Mouse (Mus musculus): ENCODE results near the gene Exosc9. TPM values are rescaled to one million over a fixed set of nuclear protein-coding genes. Genes with fewer than 3 reads are reported as not detected.
"Not testable (repeated sequence)": the region's sequence is repeated elsewhere in the genome, so short reads cannot be mapped to it uniquely, and the experiment has no call there.

The Exosc9 gene
- polyA plus RNA-seq, 1 experiment from 2014 or later = 82.7 TPM

GRCm38 (mm10) chr3:36563666-36564065, 11.3 kb downstream of the Exosc9 start:
- 93% methylated on average over 3 of the region's 3 CpGs for WGBS
- H3K9me3 ChIP-seq = no peaks in the 10 kb centered on the region
- no peaks in the 10 kb centered on the region for H3K4me1 ChIP-seq (replicated peaks)
- H3K27me3 ChIP-seq = no peaks in the 10 kb centered on the region
- no peak overlapping the region for H3K27ac ChIP-seq (replicated peaks)
- H3K9ac ChIP-seq = no peak overlapping the region
- H3K4me2 ChIP-seq = no peak overlapping the region
- peaks cover 84% of the 10 kb centered on the region for H3K36me3 ChIP-seq
- H3K4me3 ChIP-seq = no peak overlapping the region
- no peak for ATAC-seq (ENCODE audit: low FRiP score, low read depth)

GRCm38 (mm10) chr3:36569836-36570235, 17.4 kb downstream of the Exosc9 start:
- Histone ChIP-seq H3K27me3 (no peaks in the 10 kb centered on the region), H3K27ac (replicated peaks) (no peak overlapping the region), H3K9ac (no peak overlapping the region), H3K4me1 (replicated peaks) (peaks cover 15% of the 10 kb centered on the region), H3K4me2 (peak overlapping the region; percentile 99), H3K9me3 (no peaks in the 10 kb centered on the region), H3K4me3 (no peak overlapping the region), H3K36me3 (peaks cover 33% of the 10 kb centered on the region)
- no peak for ATAC-seq (ENCODE audit: low FRiP score, low read depth)
- WGBS = 87% methylated on average over 5 of the region's 5 CpGs

- peak overlapping the region; percentile 77 for H3K4me3 ChIP-seq
- peak overlapping the region; percentile 99 for H3K4me2 ChIP-seq
- no peaks in the 10 kb centered on the region for H3K9me3 ChIP-seq
- peaks cover 15% of the 10 kb centered on the region for H3K4me1 ChIP-seq (replicated peaks)
- no peaks in the 10 kb centered on the region for H3K27me3 ChIP-seq
- under 1% methylated on average over 46 of the region's 46 CpGs for WGBS
- ATAC-seq (ENCODE audit: low FRiP score, low read depth) = no peak; the same call in 1 of the 2 replicates
- H3K9ac ChIP-seq = peak overlapping the region; percentile 44
- peaks cover 21% of the 10 kb centered on the region for H3K36me3 ChIP-seq
- H3K27ac ChIP-seq (replicated peaks) = no peak overlapping the region
Observed at GRCm38 (mm10) chr3:36571361-36571826, 19.0 kb downstream of the Exosc9 start.

GRCm38 (mm10) chr3:36571827-36572378, 19.5 kb downstream of the Exosc9 start, which contains the start of gene Ccna2:
Gene Ccna2, minus strand, starts transcription at chr3:36572150.
- peak within 1 kb of the TSS; percentile 90 for H3K27ac ChIP-seq (replicated peaks)

GRCm38 (mm10) chr3:36598811-36599210, 46.4 kb downstream of the Exosc9 start:
- no peak overlapping the region for H3K9ac ChIP-seq
- H3K27me3 ChIP-seq = no peaks in the 10 kb centered on the region
- H3K27ac ChIP-seq (replicated peaks) = no peak overlapping the region
- H3K36me3 ChIP-seq = 0 out of 2 replicates have a peak, but pooled peaks cover 11% of the 10 kb centered on the region
- H3K4me1 ChIP-seq (replicated peaks) = no peaks in the 10 kb centered on the region
- WGBS = 72% methylated on average over 3 of the region's 3 CpGs
- no peak overlapping the region for H3K4me2 ChIP-seq
- no peak for ATAC-seq (ENCODE audit: low FRiP score, low read depth)
- H3K4me3 ChIP-seq = no peak overlapping the region
- H3K9me3 ChIP-seq = no peaks in the 10 kb centered on the region

More at GRCm38 (mm10) chr3:36571827-36572378, 19.5 kb downstream of the Exosc9 start, which contains the start of gene Ccna2:
- Histone ChIP-seq H3K9me3 (no peaks in the 10 kb centered on the region), H3K9ac (peak within 1 kb of the TSS; percentile 60), H3K4me1 (replicated peaks) (peaks cover 15% of the 10 kb centered on the region), H3K4me2 (peak within 1 kb of the TSS; percentile 99), H3K36me3 (peaks cover 16% of the 10 kb centered on the region), H3K27me3 (no peaks in the 10 kb centered on the region), H3K4me3 (peak within 1 kb of the TSS; percentile 77)
- ATAC-seq (ENCODE audit: low FRiP score, low read depth) = peak; percentile 100
- under 1% methylated on average over 60 of the region's 60 CpGs for WGBS

GRCm38 (mm10) chr3:36599773-36600172, 47.4 kb downstream of the Exosc9 start:
- not testable (repeated sequence) for H3K4me2 ChIP-seq; H3K9me3 ChIP-seq; H3K4me1 ChIP-seq (replicated peaks); ATAC-seq (ENCODE audit: low FRiP score, low read depth); H3K27ac ChIP-seq (replicated peaks); H3K4me3 ChIP-seq; H3K9ac ChIP-seq; H3K27me3 ChIP-seq
- 0 out of 2 replicates have a peak, but pooled peaks cover 11% of the 10 kb centered on the region for H3K36me3 ChIP-seq
- WGBS = 92% methylated on average over 9 of the region's 9 CpGs

GRCm38 (mm10) chr3:36605894-36606783, 53.7 kb downstream of the Exosc9 start:
- H3K9me3 ChIP-seq = no peaks in the 10 kb centered on the region
- no peak overlapping the region for H3K4me3 ChIP-seq
- H3K4me1 ChIP-seq (replicated peaks) = no peaks in the 10 kb centered on the region
- H3K36me3 ChIP-seq = peaks cover 9% of the 10 kb centered on the region; the same call in 1 of the 2 replicates
- no peak overlapping the region for H3K27ac ChIP-seq (replicated peaks)
- WGBS = 82% methylated on average over 7 of the region's 7 CpGs
- H3K27me3 ChIP-seq = no peaks in the 10 kb centered on the region
- no peak overlapping the region for H3K4me2 ChIP-seq
- no peak overlapping the region for H3K9ac ChIP-seq
- ATAC-seq (ENCODE audit: low FRiP score, low read depth) = no peak

- no peaks in the 10 kb centered on the region for H3K27me3 ChIP-seq
- WGBS = 3% methylated on average over 6 of the region's 6 CpGs
- H3K4me3 ChIP-seq = peak overlapping the region; percentile 72
- H3K27ac ChIP-seq (replicated peaks) = peak overlapping the region; percentile 85
- 0 out of 2 replicates have a peak, but pooled peaks cover 4% of the 10 kb centered on the region for H3K36me3 ChIP-seq
- H3K9ac ChIP-seq = peak overlapping the region; percentile 82
- peak overlapping the region; percentile 61 for H3K4me2 ChIP-seq
- peaks cover 12% of the 10 kb centered on the region for H3K4me1 ChIP-seq (replicated peaks)
- ATAC-seq (ENCODE audit: low FRiP score, low read depth) = peak; percentile 50
- H3K9me3 ChIP-seq = no peaks in the 10 kb centered on the region
Observed at GRCm38 (mm10) chr3:36612687-36613086, 60.3 kb downstream of the Exosc9 start.

- no peaks in the 10 kb centered on the region for H3K9me3 ChIP-seq
- peak within 1 kb of the TSS; percentile 85 for H3K27ac ChIP-seq (replicated peaks)
- H3K27me3 ChIP-seq = no peaks in the 10 kb centered on the region
- WGBS = 3% methylated on average over 34 of the region's 38 CpGs
- peak within 1 kb of the TSS; percentile 72 for H3K4me3 ChIP-seq
- peak within 1 kb of the TSS; percentile 61 for H3K4me2 ChIP-seq
- H3K9ac ChIP-seq = peak within 1 kb of the TSS; percentile 82
- peaks cover 12% of the 10 kb centered on the region for H3K4me1 ChIP-seq (replicated peaks)
- 0 out of 2 replicates have a peak, but pooled peaks cover 4% of the 10 kb centered on the region for H3K36me3 ChIP-seq
- peak; percentile 99 for ATAC-seq (ENCODE audit: low FRiP score, low read depth)
Observed at GRCm38 (mm10) chr3:36613202-36613907, 60.9 kb downstream of the Exosc9 start, which contains the start of gene Bbs7. Gene Bbs7, minus strand, starts transcription at chr3:36613477.

- 59% methylated on average over 5 of the region's 5 CpGs for WGBS
- peak overlapping the region; percentile 72 for H3K4me3 ChIP-seq
- no peaks in the 10 kb centered on the region for H3K9me3 ChIP-seq
- H3K36me3 ChIP-seq = 0 out of 2 replicates have a peak, but pooled peaks cover 4% of the 10 kb centered on the region
- no peak overlapping the region for H3K9ac ChIP-seq
- H3K4me1 ChIP-seq (replicated peaks) = peaks cover 12% of the 10 kb centered on the region
- peak overlapping the region; percentile 61 for H3K4me2 ChIP-seq
- H3K27ac ChIP-seq (replicated peaks) = peak overlapping the region; percentile 85
- H3K27me3 ChIP-seq = no peaks in the 10 kb centered on the region
- ATAC-seq (ENCODE audit: low FRiP score, low read depth) = no peak
Observed at GRCm38 (mm10) chr3:36613908-36614255, 61.5 kb downstream of the Exosc9 start.

Measured in hindbrain, embryonic 15.5 days (tissue).